Mouse (Mus musculus) monocyte, adult 5-6 weeks (primary cell): Measurements from ENCODE around the gene Nlrp6. TPM values are rescaled to one million over a fixed set of nuclear protein-coding genes. Genes with fewer than 3 reads are reported as not detected.
A peak's percentile ranks its signal among the peaks of the same experiment; 100 is the strongest.

Source experiments
- ATAC-seq: fragments of 153-309, 156-312 bp; replicated peaks from 2 replicates; pipeline ENCODE4 v1.8.0; 2017; ENCODE audit warnings: mild to moderate bottlenecking; ENCODE audit not compliant: low TSS enrichment, insufficient number of reproducible peaks, severe bottlenecking, poor library complexity, low FRiP score
- total RNA-seq: library from RNA; stranded (forward); fragments of 200-1000, 200-491, 200-594 nt; gene quantifications from 3 replicates; pipeline ENCODE4 v1.2.3, GENCODE M21; 2017

The Nlrp6 gene
- total RNA-seq, 1 experiment from 2014 or later: not detected

DNA sequence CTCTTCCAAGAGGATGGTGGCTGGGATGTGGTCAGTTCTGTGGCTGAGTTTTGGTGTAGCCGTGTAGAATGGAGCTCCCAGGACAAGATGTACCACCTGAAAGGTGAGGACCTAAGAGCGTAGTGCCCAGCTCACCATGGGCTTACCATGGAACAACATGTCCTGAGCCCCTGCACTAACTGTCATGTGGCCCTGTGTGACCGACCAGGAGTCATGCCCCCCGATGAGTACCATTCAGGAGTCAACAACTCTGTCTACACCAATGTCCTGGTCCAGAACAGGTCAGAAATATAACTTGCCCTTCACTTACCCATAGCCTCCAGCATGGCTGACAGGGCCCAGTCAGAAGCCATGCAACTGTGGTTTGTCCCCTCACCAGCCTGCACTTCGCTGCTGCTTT, 24.5 kb downstream of the Nlrp6 start:
- ATAC-seq: no peak

GRCm38 (mm10) chr7:140946311-140946710, 25.6 kb downstream of the Nlrp6 start:
- ATAC-seq: no peak

DNA sequence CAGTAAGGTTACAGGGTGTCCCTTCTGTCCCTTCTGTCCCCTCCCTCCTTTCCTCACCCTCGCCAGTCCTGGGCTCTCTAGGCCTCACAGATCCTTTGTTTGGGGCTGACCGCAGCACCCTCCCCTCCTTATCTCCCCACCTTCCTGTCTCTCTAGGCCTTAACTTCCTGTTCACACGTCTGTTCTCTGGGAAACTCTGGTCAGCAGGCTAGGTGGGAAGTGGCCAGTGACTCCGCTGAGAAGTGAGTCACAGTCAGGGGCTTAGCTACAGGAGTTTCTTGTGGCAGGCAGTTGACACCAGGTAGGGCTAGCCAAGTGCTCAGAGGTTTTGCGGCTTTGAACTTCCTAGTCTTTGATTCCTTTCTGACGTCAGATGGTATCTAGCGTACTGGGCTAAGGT, 26.3 kb downstream of the Nlrp6 start:
- ATAC-seq: peak; percentile 47

DNA sequence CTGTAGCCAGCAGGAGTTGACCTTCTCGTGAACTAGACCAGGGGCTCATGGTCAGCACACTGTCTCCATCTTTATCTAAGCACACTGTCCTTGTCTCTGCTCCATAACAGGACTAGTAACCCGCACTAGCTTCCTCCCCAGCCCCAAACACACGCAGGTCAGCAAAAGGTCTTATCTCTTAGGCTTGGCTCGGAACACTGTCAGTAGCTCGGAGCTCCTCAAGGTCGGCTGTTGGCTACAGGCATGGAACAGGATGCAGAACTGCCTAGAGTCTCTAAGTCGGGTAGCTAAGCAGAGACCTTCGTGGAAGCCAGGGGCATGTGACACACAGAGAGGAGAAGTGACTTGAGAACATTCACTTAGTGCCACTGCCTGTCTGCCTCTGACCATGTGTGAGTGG, 27.5 kb downstream of the Nlrp6 start:
- ATAC-seq: no peak

GRCm38 (mm10) chr7:140949255-140949654, 28.6 kb downstream of the Nlrp6 start:
- no peak for ATAC-seq

DNA sequence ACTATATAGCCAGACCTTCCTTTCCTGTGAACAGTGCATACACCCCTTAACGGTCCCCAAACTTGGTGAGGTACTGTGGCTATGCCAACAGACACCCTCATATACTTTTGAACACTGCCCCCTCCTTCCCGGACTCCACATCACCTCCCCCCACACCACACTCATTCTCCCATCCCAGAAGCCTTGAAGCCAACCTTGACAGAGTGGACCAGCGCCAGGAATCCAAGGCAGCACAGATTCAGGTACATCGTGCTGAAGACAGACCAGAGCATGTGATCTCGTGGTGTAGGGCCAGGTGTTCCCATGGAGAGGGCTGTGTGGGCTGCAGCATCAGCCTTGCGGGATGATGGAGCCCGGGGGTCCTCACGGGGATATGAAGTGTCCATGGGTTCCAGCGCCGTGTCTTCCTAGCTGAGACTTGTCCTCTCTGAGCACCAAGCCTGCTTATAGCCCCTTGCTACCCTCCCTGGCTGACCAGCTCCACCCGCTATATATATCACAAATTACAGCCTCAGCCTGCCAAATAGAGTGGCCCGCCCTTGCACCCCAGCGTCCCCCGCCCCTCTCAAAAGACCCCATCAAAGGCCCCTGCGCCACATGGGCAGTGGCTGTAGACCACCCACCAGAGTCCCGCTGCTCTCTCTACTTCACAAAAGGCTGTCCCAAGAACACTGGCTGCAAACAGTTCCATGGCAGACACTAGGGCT, 29.3 kb downstream of the Nlrp6 start, which contains the start of gene Ifitm5:
Ifitm5 (minus strand) TSS at position 468 of the 707 bp plus-strand sequence.
- no peak for ATAC-seq

- no peak for ATAC-seq
Measured at GRCm38 (mm10) chr7:140951051-140951450, 30.3 kb downstream of the Nlrp6 start.

DNA sequence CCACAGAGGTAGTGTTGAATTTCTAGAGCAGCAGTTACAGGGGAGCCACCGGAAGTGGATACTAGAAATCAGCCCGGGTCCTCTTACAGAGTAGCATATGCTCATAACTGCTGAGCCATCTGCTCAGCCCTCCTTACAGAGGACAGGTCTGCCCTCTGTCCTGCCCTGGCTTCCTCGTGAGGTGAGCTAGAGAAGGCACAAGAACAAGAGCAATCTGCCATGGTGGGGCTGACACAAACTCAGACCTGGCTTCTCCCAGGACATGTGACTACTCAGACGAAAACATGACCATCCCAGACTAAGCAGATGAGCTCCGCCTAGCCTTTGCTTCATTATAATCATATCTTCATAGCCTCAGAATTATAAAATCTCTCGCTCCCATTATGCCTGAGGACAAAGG, 31.1 kb downstream of the Nlrp6 start:
- ATAC-seq: no peak

GRCm38 (mm10) chr7:140952441-140952840, 31.7 kb downstream of the Nlrp6 start:
- no peak for ATAC-seq

DNA sequence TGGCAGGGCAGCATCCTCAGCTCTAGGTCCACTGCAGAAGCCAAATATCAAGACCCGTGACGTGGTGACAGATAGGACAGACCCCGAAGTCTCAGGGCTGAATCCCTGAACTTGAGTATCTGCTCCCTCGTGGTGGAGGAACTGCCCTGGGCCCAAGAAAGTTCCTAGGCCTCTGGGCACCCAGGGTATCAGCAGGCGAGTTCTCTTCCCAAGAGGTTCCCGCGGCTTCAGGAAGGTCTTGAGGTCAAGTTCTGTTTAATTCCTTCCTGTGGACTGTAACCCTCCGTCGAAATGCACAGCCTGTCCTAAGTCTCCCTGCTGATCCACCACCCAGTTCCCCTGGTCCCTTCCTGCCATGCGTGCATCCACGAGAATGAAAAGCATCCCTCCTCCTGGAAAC, 32.4 kb downstream of the Nlrp6 start:
- no peak for ATAC-seq

GRCm38 (mm10) chr7:140953800-140954732, 33.4 kb downstream of the Nlrp6 start:
- ATAC-seq: peak; percentile 62

DNA sequence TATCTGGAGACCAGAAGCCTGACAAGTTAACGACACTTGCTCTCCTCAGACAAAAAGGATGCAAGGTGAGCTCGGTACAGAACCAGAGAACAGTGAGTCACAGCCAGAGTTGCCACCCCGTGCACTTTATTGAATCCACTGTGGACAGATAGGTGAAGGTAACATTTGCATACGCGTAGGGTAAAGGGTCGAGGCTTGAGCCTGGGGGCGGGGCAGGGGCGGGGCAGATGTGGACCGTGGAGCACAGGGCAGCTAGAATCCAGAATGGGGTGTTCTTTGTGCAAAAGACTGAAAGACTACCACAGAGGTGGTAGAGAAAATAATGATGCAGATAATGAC, 34.0 kb downstream of the Nlrp6 start:
- ATAC-seq: 0 out of 2 replicates have a peak, but pooled peaks have one; percentile 1

DNA sequence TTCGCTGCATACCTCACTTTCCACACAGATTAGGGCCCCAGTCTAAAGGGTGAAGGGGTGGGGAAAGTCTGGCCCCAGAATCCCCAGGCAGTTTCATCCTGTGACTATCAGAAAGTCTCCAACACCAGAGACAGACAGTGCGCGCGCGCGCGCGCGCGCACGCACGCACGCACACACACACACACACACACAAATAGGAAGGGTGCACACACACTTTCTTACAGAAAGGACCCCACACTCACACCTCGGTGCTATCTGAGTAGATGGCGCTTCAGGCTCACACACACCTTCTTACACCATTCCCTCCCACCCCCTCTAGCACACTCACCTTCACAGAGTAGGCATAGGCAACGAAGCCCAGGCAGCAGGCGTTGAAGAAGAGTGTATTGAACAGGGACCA, 34.6 kb downstream of the Nlrp6 start:
- no peak for ATAC-seq

GRCm38 (mm10) chr7:140955758-140956555, 35.3 kb downstream of the Nlrp6 start, which contains the start of the genes Gm45717 and Ifitm2:
TSS of gene Gm45717 (minus strand) at chr7:140955937.
TSS of gene Ifitm2 (minus strand) at chr7:140955987.
- peak; percentile 30; the same call in 1 of the 2 replicates for ATAC-seq

DNA sequence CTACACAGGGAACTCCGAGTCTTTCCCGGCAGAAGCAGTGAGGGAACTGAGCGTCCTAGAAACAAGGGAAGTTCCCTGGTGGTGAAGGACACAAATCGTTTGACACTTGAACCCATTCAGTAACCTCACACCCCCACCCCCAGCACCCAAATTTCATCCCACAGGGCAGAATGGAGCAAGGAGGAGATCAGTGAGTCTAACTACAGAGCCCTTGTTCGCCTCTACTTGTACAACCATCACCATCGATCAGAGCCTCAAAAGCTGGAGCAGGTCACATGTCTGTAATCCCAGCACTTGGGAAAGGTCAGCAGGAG, 35.8 kb downstream of the Nlrp6 start:
- ATAC-seq: no peak

DNA sequence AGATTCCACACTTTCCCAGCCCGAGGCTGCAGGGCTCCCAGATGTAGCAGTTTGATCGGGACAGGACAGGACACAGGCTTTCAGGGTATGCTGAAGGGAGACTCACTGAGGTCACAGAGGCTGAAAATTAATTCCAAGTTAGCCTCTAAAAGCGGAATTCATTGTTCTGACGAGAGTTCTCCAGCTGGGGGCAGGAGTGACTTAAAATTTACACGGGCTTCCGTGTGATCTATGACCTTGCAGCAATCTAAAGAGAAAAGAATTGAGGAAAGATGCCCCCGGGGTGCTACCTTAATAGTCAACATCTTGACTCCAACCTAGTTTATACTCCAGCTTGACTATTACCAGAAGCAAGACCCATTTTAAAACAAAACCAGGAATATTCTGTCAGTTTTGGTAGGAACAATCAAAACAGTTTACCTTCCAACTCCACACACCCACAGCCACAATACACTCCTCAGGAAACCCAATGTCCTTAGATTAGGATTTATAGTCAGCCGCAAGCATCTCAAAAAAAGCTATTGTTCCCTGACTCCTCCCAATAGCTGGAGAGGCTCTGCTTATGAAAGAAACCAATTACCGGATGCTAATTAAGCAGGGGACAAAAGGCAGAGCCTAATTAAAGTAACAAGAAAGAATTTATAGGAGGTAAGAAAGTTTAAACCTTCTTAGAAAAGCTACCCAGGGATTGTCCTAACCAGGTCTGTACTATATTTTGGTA, 38.6 kb downstream of the Nlrp6 start:
- ATAC-seq: no peak

DNA sequence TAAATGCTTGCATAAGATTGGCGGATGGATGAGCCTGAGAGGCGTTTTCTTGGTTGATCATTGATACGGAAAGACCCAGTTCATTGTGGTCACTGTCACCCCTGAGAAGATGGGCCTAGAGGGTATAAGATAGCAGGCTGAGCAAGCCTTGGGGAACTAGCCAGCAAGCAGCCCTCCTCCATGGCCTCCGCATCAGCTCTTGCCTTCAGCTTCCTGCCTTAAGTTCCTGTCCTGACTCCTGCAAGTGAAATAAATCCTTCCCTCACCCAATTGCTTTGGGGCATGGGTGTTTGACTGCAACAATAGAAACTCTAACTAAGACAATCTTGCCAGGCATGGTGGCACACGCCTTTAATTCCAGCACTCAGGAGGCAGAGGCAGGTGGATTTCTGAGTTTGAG, 39.3 kb downstream of the Nlrp6 start:
- no peak for ATAC-seq

DNA sequence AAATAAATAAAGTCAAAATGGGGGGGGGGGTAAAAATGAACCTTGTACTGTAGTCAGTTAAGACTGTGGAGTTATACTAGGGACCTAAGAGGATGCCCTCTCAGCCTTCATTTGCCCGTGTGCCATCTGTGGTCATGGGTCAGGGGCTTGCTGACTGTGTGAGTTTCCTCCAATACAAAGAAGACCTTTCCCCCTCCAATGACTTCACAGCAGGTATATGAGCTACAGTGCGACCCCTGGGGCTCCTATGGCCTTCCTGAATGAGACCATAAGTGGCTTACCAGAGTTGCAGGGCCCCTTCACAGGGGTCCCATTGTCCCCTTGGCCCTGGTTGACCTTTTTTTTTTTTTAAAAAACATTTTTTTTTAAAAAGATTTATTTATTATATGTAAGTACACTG, 40.7 kb downstream of the Nlrp6 start:
- ATAC-seq: no peak

DNA sequence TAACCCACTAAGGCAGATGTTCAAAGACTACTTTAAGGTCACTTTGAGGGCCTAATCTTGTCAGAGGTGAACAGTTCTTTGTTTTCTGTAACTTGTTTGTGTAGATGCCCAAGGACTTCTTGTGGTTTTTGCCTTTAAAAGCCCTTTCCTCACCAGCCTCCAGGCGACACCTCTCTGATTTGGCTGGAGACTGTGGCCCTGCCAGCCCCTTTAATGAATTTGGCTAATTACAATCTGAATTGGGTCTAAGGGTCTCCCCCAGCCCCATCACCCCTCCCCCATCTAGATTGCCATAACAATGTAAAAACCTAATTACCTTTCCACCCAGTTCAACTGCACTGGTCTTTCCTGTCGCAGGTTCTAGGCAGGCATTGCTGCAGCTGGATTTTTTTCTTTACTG, 42.0 kb downstream of the Nlrp6 start:
- ATAC-seq: no peak
